Mouse (Mus musculus) spleen, embryonic (tissue): ENCODE results near the gene Edaradd.

ENCODE experiments used
- CTCF ChIA-PET: fragments of 350-600 bp; sonication (Branson Sonifier 250); formaldehyde crosslinking; loops from one replicate; lab custom pipeline; 2022; lab: Charles Lee

Gene Edaradd

DNA sequence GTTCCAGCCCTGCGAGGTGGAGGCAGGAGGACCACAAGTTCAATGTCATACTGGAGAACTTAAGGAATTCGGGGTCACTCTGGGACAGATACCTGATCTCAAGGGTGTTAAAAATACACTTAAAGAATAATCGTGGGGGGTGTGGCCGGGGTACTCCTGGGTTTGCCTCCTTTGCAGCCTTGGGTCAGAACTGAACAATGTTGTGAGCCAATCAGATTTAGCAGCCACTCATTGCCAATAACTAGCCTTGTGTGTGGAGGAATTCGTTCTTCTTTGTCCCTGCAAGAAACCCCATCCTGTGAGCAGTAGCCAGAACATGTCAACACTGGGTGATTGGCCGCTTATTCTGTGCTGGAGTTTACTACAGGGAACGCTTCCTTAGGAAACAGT is 58.5 kb downstream of the Edaradd start:
- CTCF ChIA-PET: interaction anchor here (1.1 kb wide), 1 partner anchor 107 kb away, joined by 4 read pairs; no protein-coding TSS in a partner anchor

DNA sequence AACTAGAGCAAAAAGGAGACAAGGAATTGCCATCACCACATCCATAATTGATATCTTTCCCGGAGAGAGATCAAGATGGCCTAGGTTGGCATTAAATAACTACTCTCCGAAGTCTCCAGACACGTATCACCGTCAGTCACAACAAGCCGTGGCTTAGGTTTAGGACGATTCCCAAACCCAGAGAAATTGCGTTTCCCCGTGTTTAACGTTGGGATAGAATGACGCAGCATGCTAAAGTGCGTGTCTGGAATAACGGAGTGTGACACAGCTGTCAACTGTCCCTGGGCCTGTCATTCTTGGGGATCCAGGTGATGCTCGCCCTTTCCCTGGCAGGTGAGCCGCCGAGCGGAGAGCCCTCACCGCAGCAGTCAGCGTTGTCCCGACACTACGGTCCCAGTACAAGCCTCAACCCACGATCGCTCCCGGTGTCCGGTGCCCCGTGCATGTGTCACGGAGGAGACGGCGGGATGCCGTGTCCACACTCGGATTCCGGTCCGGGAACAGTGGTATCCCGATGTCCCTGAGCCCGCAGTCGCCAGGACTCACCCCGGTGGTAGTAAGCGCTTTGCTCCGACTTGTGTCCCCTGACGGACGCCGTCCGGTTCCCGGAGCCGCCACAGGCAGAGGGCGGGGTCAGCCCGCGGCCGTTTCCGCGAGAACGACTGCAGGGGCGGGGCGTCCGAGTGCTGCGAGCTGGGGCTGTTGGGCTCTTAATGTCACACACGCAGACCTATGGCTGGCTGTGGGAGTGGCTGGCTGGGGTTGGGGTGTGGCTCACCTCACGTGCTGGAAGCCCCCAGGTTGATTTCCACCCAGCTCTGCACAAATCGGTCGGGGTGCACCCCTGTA is 59.1 kb downstream of the Edaradd start:
- CTCF ChIA-PET: no interaction called here

DNA sequence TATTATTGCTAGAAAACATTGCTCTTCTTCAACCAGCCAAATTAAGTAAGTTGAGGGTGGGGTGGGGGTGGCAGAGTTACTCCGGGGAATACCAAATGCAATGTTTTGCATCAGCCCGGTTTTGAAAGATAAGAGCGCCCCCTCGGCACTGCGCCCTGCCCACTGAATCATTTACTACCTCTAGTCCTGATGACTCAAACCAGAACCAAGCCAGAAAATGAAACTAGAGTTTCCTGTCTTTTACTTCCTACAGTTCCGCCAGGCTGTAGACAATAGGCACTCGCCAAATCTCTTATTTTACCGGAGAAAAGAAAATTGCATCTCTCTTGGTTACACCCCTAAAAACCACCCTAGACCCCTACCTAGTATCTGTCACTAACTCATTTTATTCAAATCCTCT is 59.8 kb downstream of the Edaradd start:
- CTCF ChIA-PET: no interaction called here

GRCm38 (mm10) chr13:12456711-12457110 is 63.5 kb downstream of the Edaradd start:
- CTCF ChIA-PET: no interaction called here

DNA sequence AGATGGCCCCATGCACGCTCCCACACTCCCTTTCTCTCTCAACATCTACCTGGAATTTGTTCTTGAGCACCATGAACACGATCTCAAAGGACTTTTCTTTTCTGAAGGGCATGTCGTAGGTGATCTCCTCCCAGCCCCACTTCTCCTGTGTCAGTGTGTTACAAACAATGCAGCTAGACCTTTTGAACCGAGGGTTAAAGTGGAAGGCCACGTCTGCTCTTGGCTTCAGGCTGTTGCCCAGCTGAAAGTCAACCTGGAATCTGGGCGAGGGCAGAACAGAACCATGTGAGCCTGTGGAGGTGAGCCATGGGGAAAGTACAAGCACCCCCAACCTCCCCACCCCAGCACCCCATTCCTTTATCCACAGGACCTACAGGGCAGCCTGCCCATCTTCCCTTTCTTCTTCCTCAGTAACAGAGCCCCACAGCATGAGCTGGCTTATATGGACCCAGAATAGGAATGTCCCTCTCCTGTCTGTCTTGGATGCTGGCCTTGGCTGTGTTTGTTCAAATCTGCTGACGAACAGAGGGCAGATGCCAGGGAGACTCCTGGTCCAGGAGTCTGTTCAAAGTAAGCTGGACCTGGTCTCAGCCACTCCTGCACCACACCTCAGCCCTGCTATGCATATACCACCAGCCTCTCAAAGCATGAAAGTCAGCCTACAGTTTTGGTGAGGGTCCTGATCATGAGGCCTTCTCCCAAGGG is 65.4 kb downstream of the Edaradd start:
- CTCF ChIA-PET: no interaction called here

GRCm38 (mm10) chr13:12453150-12453549 is 67.1 kb downstream of the Edaradd start:
- CTCF ChIA-PET: no interaction called here

GRCm38 (mm10) chr13:12442008-12442587 is 78.1 kb downstream of the Edaradd start:
- CTCF ChIA-PET: no interaction called here

- CTCF ChIA-PET: no interaction called here
Measured at GRCm38 (mm10) chr13:12440813-12441212, 79.4 kb downstream of the Edaradd start.

DNA sequence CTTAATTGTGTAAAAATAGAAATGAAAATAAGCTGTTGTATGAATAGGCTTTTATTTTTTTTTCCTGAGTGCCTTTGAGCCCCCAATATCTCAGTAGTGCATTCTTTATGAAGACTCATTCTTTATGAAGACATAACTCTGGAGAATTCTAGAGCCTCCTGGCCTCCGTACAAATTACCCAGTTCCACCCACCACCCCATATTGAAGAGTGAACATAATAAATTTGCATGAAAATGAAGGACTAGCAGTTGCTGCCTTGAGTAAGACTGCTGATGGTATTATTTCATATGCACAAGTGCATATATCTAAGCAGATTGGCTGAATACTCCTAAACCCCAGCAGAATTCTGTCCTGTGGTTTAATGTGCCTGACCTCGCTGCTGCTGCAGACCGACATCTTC is 80.7 kb downstream of the Edaradd start:
- CTCF ChIA-PET: no interaction called here

DNA sequence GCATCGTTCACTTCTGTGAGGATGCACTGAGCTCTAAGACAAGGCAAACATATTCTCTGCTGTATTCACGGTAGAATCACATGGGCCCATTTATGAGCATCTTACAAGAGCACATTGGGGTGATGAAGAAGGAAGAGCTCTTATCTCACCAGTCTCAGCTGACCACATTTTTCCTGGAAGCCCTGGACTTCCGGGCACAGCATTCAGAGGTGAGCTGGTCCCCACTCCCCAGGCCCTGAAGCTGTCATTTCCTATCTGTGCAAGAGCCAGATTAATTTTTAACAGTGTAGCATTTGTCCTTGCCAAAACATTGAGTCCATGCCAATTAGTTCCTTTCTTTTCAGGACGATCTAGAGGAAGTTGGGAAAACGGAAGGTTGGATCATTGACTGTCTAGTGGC is 86.4 kb downstream of the Edaradd start:
- CTCF ChIA-PET: no interaction called here

DNA sequence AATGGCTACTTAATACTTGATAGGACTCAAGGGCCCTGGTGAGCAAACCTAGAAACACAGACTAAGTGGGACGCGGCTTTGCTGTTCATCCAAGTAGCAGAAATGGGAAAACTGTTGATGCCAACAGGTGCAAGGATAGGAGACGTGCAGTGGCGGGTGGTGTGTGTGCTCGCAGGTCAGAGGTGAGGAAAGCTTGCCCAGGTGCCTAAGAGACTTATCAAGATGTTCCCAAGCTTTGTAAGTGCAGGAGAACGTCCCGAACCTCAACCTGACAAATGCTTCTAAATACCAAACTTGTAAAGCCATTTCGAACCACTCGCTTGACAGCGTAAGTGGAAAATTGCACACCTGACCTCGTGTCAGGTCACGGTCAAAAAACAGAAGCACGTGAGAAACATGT is 91.7 kb downstream of the Edaradd start:
- CTCF ChIA-PET: no interaction called here
